Mouse (Mus musculus) liver, embryonic 14.5 days (tissue): ENCODE data around the gene Evpl.

ENCODE experiments used
- CTCF ChIP-seq: IDR thresholded peaks from 2 replicates; pipeline ENCODE4 v1.5.1; 2016; ENCODE audit warnings: antibody characterized with exemption, low read depth, control low read depth
- EP300 ChIP-seq: IDR thresholded peaks from 2 replicates; pipeline ENCODE4 v1.6.1; 2016; ENCODE audit warnings: antibody characterized with exemption, low read depth

DNA sequence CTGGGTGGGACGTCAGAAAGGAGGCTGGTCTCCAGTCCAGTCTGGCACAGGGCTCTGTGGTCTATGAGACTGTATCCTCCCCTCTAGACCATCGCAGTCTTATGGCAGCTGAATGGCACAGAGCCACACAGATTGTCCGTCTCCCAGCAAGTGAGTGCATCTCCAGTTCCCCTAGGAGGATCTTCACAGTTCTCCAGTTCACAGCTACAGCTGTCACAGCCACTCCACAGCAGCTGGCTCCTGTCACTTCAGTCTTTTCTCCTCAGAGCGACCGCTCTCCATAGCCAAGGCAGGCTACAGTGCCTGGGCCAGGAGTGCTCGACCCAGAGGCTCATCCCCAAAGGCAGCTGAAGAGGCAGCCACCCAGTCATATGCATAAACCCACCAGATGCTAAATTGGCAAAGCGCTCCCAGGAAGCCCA, 47.9 kb upstream of the Evpl start:
- TF ChIP-seq CTCF (no peak), EP300 (no peak)
